Mouse (Mus musculus) midbrain, embryonic 10.5 days (tissue): ENCODE results near the gene Gm21497. TPM values are rescaled to one million over a fixed set of nuclear protein-coding genes. Genes with fewer than 3 reads are reported as not detected.
"Not testable (repeated sequence)": the region's sequence is repeated elsewhere in the genome, so short reads cannot be mapped to it uniquely, and the experiment has no call there.

Experiments
- DNase-seq: peaks from one replicate; pipeline ENCODE4 v3.0.0-alpha.2; 2017; ENCODE audit warnings: low spot score
- H3K27ac ChIP-seq: fragments of 300-500 bp; sonication (generic); replicated peaks from 2 replicates; pipeline ENCODE4 v1.5.1; 2016; ENCODE audit warnings: mild to moderate bottlenecking
- H3K27me3 ChIP-seq: fragments of 300-500 bp; sonication (generic); 2 replicates; pipeline ENCODE4 v1.6.1; 2016; ENCODE audit warnings: low read depth, mild to moderate bottlenecking; ENCODE audit not compliant: poor library complexity, severe bottlenecking
- H3K36me3 ChIP-seq: fragments of 300-500 bp; sonication (generic); 2 replicates; pipeline ENCODE4 v1.6.1; 2016; ENCODE audit warnings: mild to moderate bottlenecking, moderate library complexity
- H3K4me1 ChIP-seq: fragments of 300-500 bp; sonication (generic); 2 replicates; pipeline ENCODE4 v1.6.1; 2016
- H3K4me3 ChIP-seq: fragments of 300-500 bp; sonication (generic); 2 replicates; pipeline ENCODE4 v1.5.1; 2016; ENCODE audit warnings: mild to moderate bottlenecking, moderate library complexity
- H3K9me3 ChIP-seq: fragments of 300-500 bp; sonication (generic); replicated peaks from 2 replicates; pipeline ENCODE4 v1.6.1; 2016; ENCODE audit warnings: mild to moderate bottlenecking
- WGBS: fragments of 180-500 bp; shearing (Covaris S2); methylation state at CpG from one replicate; pipeline ENCODE4 v1.1.7; 2016; 5-methylcytosine and 5-hydroxymethylcytosine counted together
- polyA plus RNA-seq: library from polyadenylated mRNA; unstranded; fragments of >200 nt; fragmentation: Nextera tagmentation; extraction: Ambion mirVana; gene quantifications from 2 replicates; pipeline ENCODE4 v1.2.1, GENCODE M21; 2016

Gm21497 gene
- not detected in 2 replicates for polyA plus RNA-seq

- not testable (repeated sequence) for DNase-seq, H3K27me3 ChIP-seq, H3K36me3 ChIP-seq, H3K4me3 ChIP-seq, H3K27ac ChIP-seq, H3K4me1 ChIP-seq, H3K9me3 ChIP-seq
- WGBS = no CpG with 5 or more reads among the region's 5 CpGs
Observed at GRCm38 (mm10) chrY:61646446-61646845, at the start of gene Gm21497. TSS of gene Gm21497 (plus strand) at chrY:61646746.
